Mouse (Mus musculus): ENCODE measurements at regions not wholly inside any gene's neighbourhood (a gene's known extent, or its start where the extent isn't known, plus 50 kb on each side); places are given as distances from the start of the nearest gene placed in this dataset.

- no peak for DNase-seq (ENCODE audit: low read depth)
These were observed 98.7 kb upstream of the Cul1 start for GRCm38 (mm10) chr6:47354515-47354914.

- no peak for DNase-seq (ENCODE audit: low read depth)
These were observed 97.7 kb upstream of the Cul1 start for GRCm38 (mm10) chr6:47355500-47355899.

- DNase-seq (ENCODE audit: low read depth): no peak
These were observed 96.7 kb upstream of the Cul1 start for GRCm38 (mm10) chr6:47356500-47356899.

- DNase-seq (ENCODE audit: low read depth): peak; percentile 72
These were observed 94.5 kb upstream of the Cul1 start for GRCm38 (mm10) chr6:47358686-47359085.

- DNase-seq (ENCODE audit: low read depth): peak; percentile 26
These were observed 89.2 kb upstream of the Cul1 start for GRCm38 (mm10) chr6:47364002-47364401.

DNA sequence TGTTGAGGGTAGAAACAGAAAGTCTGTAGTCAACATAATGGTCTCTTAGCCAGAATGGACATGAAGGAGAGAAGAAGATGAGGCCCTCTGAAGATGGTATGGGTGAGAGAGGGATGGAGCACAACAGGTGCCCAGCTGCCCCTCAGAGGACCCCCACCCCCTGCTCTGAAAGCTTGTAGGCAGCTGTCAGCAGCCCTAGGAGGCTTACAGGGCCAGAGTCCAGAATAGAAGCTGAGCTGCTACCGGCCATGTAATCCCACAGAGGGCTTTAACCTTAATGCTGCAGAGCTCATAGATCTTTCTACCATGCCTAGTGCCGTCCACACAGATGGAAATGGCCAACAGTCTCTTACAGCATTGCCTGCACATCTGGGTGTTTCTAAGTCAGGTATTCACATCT, 88.6 kb upstream of the Cul1 start:
- DNase-seq (ENCODE audit: low read depth): no peak

GRCm38 (mm10) chr6:47365651-47366645, 87.2 kb upstream of the Cul1 start:
- no peak for DNase-seq (ENCODE audit: low read depth)

DNA sequence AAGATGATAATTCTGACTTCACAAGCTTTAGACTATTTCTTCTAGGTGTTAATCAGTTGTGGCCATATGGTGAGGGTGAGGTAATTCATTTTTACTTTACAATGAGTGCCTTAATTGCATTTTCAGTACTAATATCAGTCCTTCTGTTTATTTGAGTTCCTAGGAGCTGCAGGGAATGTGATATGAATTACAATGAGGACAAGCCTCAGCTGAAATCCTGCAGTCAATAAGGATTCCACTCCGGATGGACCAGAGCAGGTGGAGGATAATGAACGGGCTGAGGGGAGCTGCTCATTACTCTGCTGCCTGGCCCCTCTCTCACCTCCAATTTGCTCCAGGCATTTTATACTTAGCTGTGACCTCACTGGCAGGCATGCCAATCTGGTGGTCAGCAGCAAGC, 85.7 kb upstream of the Cul1 start:
- no peak for DNase-seq (ENCODE audit: low read depth)

DNA sequence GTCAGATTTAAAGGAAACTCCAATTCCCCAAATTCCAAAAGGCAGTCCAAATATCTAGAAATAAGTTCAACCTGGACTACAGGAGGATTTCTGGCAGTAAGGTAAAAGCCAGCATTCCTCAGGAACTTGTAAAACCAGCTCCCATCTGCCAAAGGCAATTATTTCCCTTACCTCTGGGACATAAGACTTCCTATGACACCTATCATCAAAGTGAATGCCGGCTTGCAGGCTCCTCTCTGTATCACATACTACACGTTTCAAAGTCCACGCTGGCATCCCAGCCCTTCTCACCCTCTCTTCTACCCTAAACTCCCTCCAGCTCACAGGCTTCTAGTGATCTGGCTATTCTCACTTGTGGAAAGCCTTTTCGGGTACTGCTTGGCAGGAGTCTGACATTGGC, 77.5 kb upstream of the Cul1 start:
- no peak for DNase-seq (ENCODE audit: low read depth)

GRCm38 (mm10) chr6:47381451-47381850, 71.7 kb upstream of the Cul1 start:
- no peak for DNase-seq (ENCODE audit: low read depth)

- no peak for DNase-seq (ENCODE audit: low read depth)
These were observed 66.6 kb upstream of the Cul1 start for GRCm38 (mm10) chr6:47386550-47386949.

- no peak for DNase-seq (ENCODE audit: low read depth)
These were observed 63.3 kb upstream of the Cul1 start for GRCm38 (mm10) chr6:47389908-47390307.

DNA sequence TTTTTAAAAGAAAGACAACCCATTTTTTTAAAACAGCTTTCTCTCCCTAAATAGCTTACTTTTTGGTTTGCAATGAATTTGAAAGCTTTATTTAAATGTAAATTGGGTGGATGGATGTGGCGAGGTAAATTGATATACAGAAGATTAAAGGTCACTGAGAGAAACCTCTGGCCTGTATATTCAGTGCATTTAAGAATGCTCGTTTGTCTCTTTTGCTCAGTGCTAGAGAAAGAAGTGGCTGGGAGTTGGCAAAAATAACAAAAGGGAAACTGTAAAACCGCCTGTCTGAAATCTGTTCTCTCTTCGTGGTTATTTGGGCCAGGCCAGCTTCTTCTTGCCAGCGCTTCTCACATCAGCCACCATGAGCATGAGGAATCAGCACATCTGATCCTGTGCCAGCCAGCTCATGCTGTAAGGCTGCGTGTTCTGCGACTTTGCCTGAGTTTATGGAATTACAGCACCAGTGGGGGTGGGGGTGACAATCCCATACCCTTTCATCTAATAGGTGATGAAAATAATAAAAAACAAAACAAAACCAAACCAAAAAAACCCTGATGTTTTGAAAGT, 62.7 kb upstream of the Cul1 start:
- peak; percentile 60 for DNase-seq (ENCODE audit: low read depth)

- DNase-seq (ENCODE audit: low read depth): no peak
These were observed 62.0 kb upstream of the Cul1 start for GRCm38 (mm10) chr6:47391014-47391802.

GRCm38 (mm10) chr6:47395465-47396337, 57.5 kb upstream of the Cul1 start:
- peak; percentile 74 for DNase-seq (ENCODE audit: low read depth)
